Mouse (Mus musculus) lung, postnatal 0 days (tissue): ENCODE measurements around the gene Gm9767.

Source experiments
- CTCF ChIP-seq: IDR thresholded peaks from 2 replicates; pipeline ENCODE4 v1.5.1; 2016; ENCODE audit warnings: antibody characterized with exemption, mild to moderate bottlenecking
- EP300 ChIP-seq: IDR thresholded peaks from 2 replicates; pipeline ENCODE4 v1.6.1; 2016; ENCODE audit warnings: antibody characterized with exemption, mild to moderate bottlenecking, control low read depth

- no peak for TF ChIP-seq CTCF
- no peak for TF ChIP-seq EP300
Measured at GRCm38 (mm10) chr10:26114409-26114808, 36.4 kb downstream of the Gm9767 start.
